Mouse (Mus musculus): Measurements from ENCODE around the gene Smyd3. TPM values are rescaled to one million over a fixed set of nuclear protein-coding genes. Genes with fewer than 3 reads are reported as not detected.

Gene Smyd3
- total and polyA plus RNA-seq, 3 experiments, result 2.7 to 8.1 (median 7.6) TPM

- Histone ChIP-seq H3K27ac (no peak overlapping the region), H3K36me3 (ENCODE audit: control insufficient read depth, insufficient read depth, low read length) (no peaks in the 10 kb centered on the region), H3K9ac (ENCODE audit: low read depth, low read length) (no peak overlapping the region), H3K4me3 (no peak overlapping the region), H3K27me3 (ENCODE audit: control insufficient read depth, insufficient read depth, low read length) (no peaks in the 10 kb centered on the region), H3K79me2 (replicated peaks; ENCODE audit: control insufficient read depth, insufficient read depth, low read length) (no peaks in the 10 kb centered on the region), H3K4me1 (ENCODE audit: control insufficient read depth, insufficient read depth, low read length) (no peaks in the 10 kb centered on the region)
- intact Hi-C loops (cut with DNase I), result no loop called here
- DNase-seq, result no peak
- 86% methylated on average over 3 of the region's 3 CpGs for WGBS
- TF ChIP-seq CTCF (IDR thresholded peaks at IDR 0.05) (no peak), POLR2A (IDR thresholded peaks at IDR 0.05; ENCODE audit: insufficient read depth, low read depth, low read length) (no peak), EP300 (IDR thresholded peaks at IDR 0.05; ENCODE audit: insufficient read depth, low read depth, low read length) (no peak)
Observed at GRCm38 (mm10) chr1:179499257-179499656, 18.6 kb downstream of the Smyd3 start.

- no peak overlapping the region for H3K4me3 ChIP-seq
- 0 out of 2 replicates have a peak, but pooled peaks cover 1% of the 10 kb centered on the region for H3K36me3 ChIP-seq (ENCODE audit: control insufficient read depth, insufficient read depth, low read length)
- intact Hi-C loops (cut with DNase I), result no loop called here
- no peak overlapping the region for H3K9ac ChIP-seq (ENCODE audit: low read depth, low read length)
- TF ChIP-seq CTCF (IDR thresholded peaks at IDR 0.05), result no peak
- no peak for TF ChIP-seq EP300 (IDR thresholded peaks at IDR 0.05; ENCODE audit: insufficient read depth, low read depth, low read length)
- no peak for TF ChIP-seq POLR2A (IDR thresholded peaks at IDR 0.05; ENCODE audit: insufficient read depth, low read depth, low read length)
- H3K4me1 ChIP-seq (ENCODE audit: control insufficient read depth, insufficient read depth, low read length), result no peaks in the 10 kb centered on the region; the same call in 1 of the 2 replicates
- WGBS, result 79% methylated on average over 5 of the region's 5 CpGs
- no peak for DNase-seq
- H3K27me3 ChIP-seq (ENCODE audit: control insufficient read depth, insufficient read depth, low read length), result no peaks in the 10 kb centered on the region
- H3K79me2 ChIP-seq (replicated peaks; ENCODE audit: control insufficient read depth, insufficient read depth, low read length), result no peaks in the 10 kb centered on the region
- H3K27ac ChIP-seq, result no peak overlapping the region
Observed at GRCm38 (mm10) chr1:179492908-179493307, 24.9 kb downstream of the Smyd3 start.

- intact Hi-C loops (cut with DNase I), result no loop called here
- Histone ChIP-seq H3K27ac (no peak overlapping the region), H3K36me3 (ENCODE audit: control insufficient read depth, insufficient read depth, low read length) (0 out of 2 replicates have a peak, but pooled peaks cover 2% of the 10 kb centered on the region), H3K9ac (ENCODE audit: low read depth, low read length) (no peak overlapping the region), H3K4me3 (no peak overlapping the region), H3K4me1 (ENCODE audit: control insufficient read depth, insufficient read depth, low read length) (peaks cover 5% of the 10 kb centered on the region; the same call in 1 of the 2 replicates), H3K27me3 (ENCODE audit: control insufficient read depth, insufficient read depth, low read length) (no peaks in the 10 kb centered on the region), H3K79me2 (replicated peaks; ENCODE audit: control insufficient read depth, insufficient read depth, low read length) (no peaks in the 10 kb centered on the region)
- DNase-seq, result no peak
- WGBS, result 93% methylated on average over 5 of the region's 5 CpGs
- TF ChIP-seq CTCF (IDR thresholded peaks at IDR 0.05) (no peak), EP300 (IDR thresholded peaks at IDR 0.05; ENCODE audit: insufficient read depth, low read depth, low read length) (no peak), POLR2A (IDR thresholded peaks at IDR 0.05; ENCODE audit: insufficient read depth, low read depth, low read length) (no peak)
Observed at GRCm38 (mm10) chr1:179488520-179488919, 29.3 kb downstream of the Smyd3 start.

GRCm38 (mm10) chr1:179487990-179488389, 29.9 kb downstream of the Smyd3 start:
- H3K36me3 ChIP-seq (ENCODE audit: control insufficient read depth, insufficient read depth, low read length), result 0 out of 2 replicates have a peak, but pooled peaks cover 2% of the 10 kb centered on the region
- H3K4me1 ChIP-seq (ENCODE audit: control insufficient read depth, insufficient read depth, low read length), result peaks cover 5% of the 10 kb centered on the region; the same call in 1 of the 2 replicates
- no peaks in the 10 kb centered on the region for H3K27me3 ChIP-seq (ENCODE audit: control insufficient read depth, insufficient read depth, low read length)
- no peaks in the 10 kb centered on the region for H3K79me2 ChIP-seq (replicated peaks; ENCODE audit: control insufficient read depth, insufficient read depth, low read length)
- no peak for DNase-seq
- H3K4me3 ChIP-seq, result no peak overlapping the region
- H3K27ac ChIP-seq, result no peak overlapping the region
- intact Hi-C loops (cut with DNase I), result no loop called here
- TF ChIP-seq CTCF (IDR thresholded peaks at IDR 0.05) (no peak), POLR2A (IDR thresholded peaks at IDR 0.05; ENCODE audit: insufficient read depth, low read depth, low read length) (no peak), EP300 (IDR thresholded peaks at IDR 0.05; ENCODE audit: insufficient read depth, low read depth, low read length) (no peak)
- H3K9ac ChIP-seq (ENCODE audit: low read depth, low read length), result no peak overlapping the region
- WGBS, result 17% methylated on average over 5 of the region's 5 CpGs

- Histone ChIP-seq H3K79me2 (replicated peaks; ENCODE audit: control insufficient read depth, insufficient read depth, low read length) (no peaks in the 10 kb centered on the region), H3K9ac (ENCODE audit: low read depth, low read length) (no peak overlapping the region), H3K4me1 (ENCODE audit: control insufficient read depth, insufficient read depth, low read length) (peaks cover 5% of the 10 kb centered on the region; the same call in 1 of the 2 replicates), H3K36me3 (ENCODE audit: control insufficient read depth, insufficient read depth, low read length) (0 out of 2 replicates have a peak, but pooled peaks cover 2% of the 10 kb centered on the region), H3K4me3 (no peak overlapping the region), H3K27me3 (ENCODE audit: control insufficient read depth, insufficient read depth, low read length) (no peaks in the 10 kb centered on the region), H3K27ac (no peak overlapping the region)
- no peak for DNase-seq
- TF ChIP-seq CTCF (IDR thresholded peaks at IDR 0.05), result no peak
- WGBS, result 77% methylated on average over 2 of the region's 2 CpGs
- intact Hi-C loops (cut with DNase I), result no loop called here
Observed at GRCm38 (mm10) chr1:179487238-179487637, 30.6 kb downstream of the Smyd3 start.

GRCm38 (mm10) chr1:179485784-179486540, 31.9 kb downstream of the Smyd3 start:
- WGBS, result 42% methylated on average over 3 of the region's 3 CpGs
- H3K9ac ChIP-seq (ENCODE audit: low read depth, low read length), result no peak overlapping the region
- H3K27ac ChIP-seq, result no peak overlapping the region
- intact Hi-C loops (cut with DNase I), result no loop called here
- H3K79me2 ChIP-seq (replicated peaks; ENCODE audit: control insufficient read depth, insufficient read depth, low read length), result no peaks in the 10 kb centered on the region
- H3K36me3 ChIP-seq (ENCODE audit: control insufficient read depth, insufficient read depth, low read length), result 0 out of 2 replicates have a peak, but pooled peaks cover 2% of the 10 kb centered on the region
- no peak for DNase-seq
- TF ChIP-seq POLR2A (IDR thresholded peaks at IDR 0.05; ENCODE audit: insufficient read depth, low read depth, low read length) (no peak), CTCF (IDR thresholded peaks at IDR 0.05) (no peak), EP300 (IDR thresholded peaks at IDR 0.05; ENCODE audit: insufficient read depth, low read depth, low read length) (no peak)
- H3K4me3 ChIP-seq, result no peak overlapping the region
- peaks cover 5% of the 10 kb centered on the region; the same call in 1 of the 2 replicates for H3K4me1 ChIP-seq (ENCODE audit: control insufficient read depth, insufficient read depth, low read length)
- no peaks in the 10 kb centered on the region for H3K27me3 ChIP-seq (ENCODE audit: control insufficient read depth, insufficient read depth, low read length)
